Mouse (Mus musculus) CH12.LX (cell line): ENCODE data around the gene Dbt.
A peak's percentile ranks its signal among the peaks of the same experiment; 100 is the strongest.

Experiments used
- BHLHE40 ChIP-seq: IDR thresholded peaks from 2 replicates; pipeline ENCODE4 v1.6.1; 2011; ENCODE audit warnings: mild to moderate bottlenecking, low read depth, low read length, improper control_type of control experiment
- CHD1 ChIP-seq: IDR thresholded peaks from 2 replicates; pipeline ENCODE4 v1.6.1; 2012; ENCODE audit warnings: low read depth, low read length, improper control_type of control experiment, inconsistent platforms
- CHD2 ChIP-seq: IDR thresholded peaks from 2 replicates; pipeline ENCODE4 v1.6.1; 2011; ENCODE audit warnings: low read length, improper control_type of control experiment
- CTCF ChIP-seq, 2 experiments: IDR thresholded peaks in 1 of 2; conservative IDR thresholded peaks in 1 of 2; 2 replicates each; pipeline ENCODE4 v1.5.1; 2011 to 2012; ENCODE audit warnings: low read depth in 2 of 2, low read length in 2 of 2, improper control_type of control experiment in 1 of 2, inconsistent platforms in 1 of 2, mild to moderate bottlenecking in 1 of 2, moderate library complexity in 1 of 2
- E2F4 ChIP-seq: IDR thresholded peaks from 2 replicates; pipeline ENCODE4 v1.6.1; 2011; ENCODE audit warnings: low read depth, low read length, improper control_type of control experiment; ENCODE audit not compliant: insufficient replicate concordance
- IRF4 ChIP-seq: IDR thresholded peaks from 2 replicates; pipeline ENCODE4 v1.6.1; 2014; ENCODE audit warnings: low read depth, mild to moderate bottlenecking, inconsistent platforms, low read length, improper control_type of control experiment
- MAFK ChIP-seq: IDR thresholded peaks from 2 replicates; pipeline ENCODE4 v1.6.1; 2011; ENCODE audit warnings: low read length, improper control_type of control experiment; ENCODE audit not compliant: insufficient replicate concordance

DNA sequence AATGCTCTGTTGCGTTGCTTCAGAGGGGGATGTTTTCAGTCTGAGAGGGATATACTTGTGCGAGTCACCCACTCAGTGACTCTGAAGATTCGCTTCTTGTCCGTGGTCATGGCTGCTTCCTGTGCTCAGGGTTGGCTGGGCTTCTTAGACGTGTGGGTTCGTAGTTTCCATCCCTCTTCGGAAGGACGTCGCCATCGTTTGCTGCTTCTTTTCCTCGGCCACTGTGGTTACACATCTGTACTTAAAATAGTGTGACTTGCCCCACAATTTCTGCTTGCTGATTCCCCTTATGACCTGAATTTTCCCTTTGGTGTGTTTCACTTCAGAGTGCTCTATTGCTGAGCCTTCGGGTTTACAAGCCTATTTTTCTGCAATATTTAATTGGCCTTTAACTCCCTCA is 47.2 kb upstream of the Dbt start:
- TF ChIP-seq BHLHE40 (peak; percentile 68), CHD2 (peak; percentile 82), CTCF (conservative IDR thresholded peaks at IDR 0.05 in 1 of 2, IDR thresholded peaks at IDR 0.05 in 1 of 2; ENCODE audit: low read depth in 2 of 2, low read length in 2 of 2) (no peak), CHD1 (peak; percentile 77; the same call in 1 of the 2 replicates), E2F4 (no peak), MAFK (peak; percentile 74), IRF4 (peak; percentile 93)
